Mouse (Mus musculus) embryonic fibroblast, embryonic 13.5 days (primary cell): Measurements from ENCODE around the gene Osbpl10. TPM values are rescaled to one million over a fixed set of nuclear protein-coding genes. Genes with fewer than 3 reads are reported as not detected.
A peak's percentile ranks its signal among the peaks of the same experiment; 100 is the strongest.
"Not testable (repeated sequence)": the region's sequence is repeated elsewhere in the genome, so short reads cannot be mapped to it uniquely, and the experiment has no call there.

Experiments
- H3K27ac ChIP-seq: 2 replicates; pipeline ENCODE4 v1.5.1; 2012; ENCODE audit warnings: low read length, control low read depth, inconsistent platforms; ENCODE audit not compliant: insufficient read depth
- H3K4me1 ChIP-seq: 2 replicates; pipeline ENCODE4 v1.6.1; 2011; ENCODE audit warnings: low read length; ENCODE audit not compliant: control insufficient read depth, insufficient read depth
- H3K4me3 ChIP-seq: 2 replicates; pipeline ENCODE4 v1.5.1; 2011; ENCODE audit warnings: mild to moderate bottlenecking, control low read depth, low read length; ENCODE audit not compliant: insufficient read depth
- CTCF ChIP-seq: IDR thresholded peaks from 2 replicates; pipeline ENCODE4 v1.5.1; 2011; ENCODE audit warnings: mild to moderate bottlenecking, control low read depth, low read length, moderate library complexity, borderline replicate concordance; ENCODE audit not compliant: insufficient read depth
- POLR2A ChIP-seq: IDR thresholded peaks from 2 replicates; pipeline ENCODE4 v1.6.1; 2011; ENCODE audit warnings: low read depth, mild to moderate bottlenecking, control low read depth, low read length, moderate library complexity
- polyA plus RNA-seq: library from polyadenylated mRNA; stranded (reverse); fragments of >200 nt; gene quantifications from 2 replicates; pipeline ENCODE4 v1.2.4, GENCODE M21; 2011; ENCODE audit warnings: low read depth; ENCODE audit not compliant: missing spikeins, insufficient read length

Gene Osbpl10
- polyA plus RNA-seq, 1 experiment, result 3.1 TPM

DNA sequence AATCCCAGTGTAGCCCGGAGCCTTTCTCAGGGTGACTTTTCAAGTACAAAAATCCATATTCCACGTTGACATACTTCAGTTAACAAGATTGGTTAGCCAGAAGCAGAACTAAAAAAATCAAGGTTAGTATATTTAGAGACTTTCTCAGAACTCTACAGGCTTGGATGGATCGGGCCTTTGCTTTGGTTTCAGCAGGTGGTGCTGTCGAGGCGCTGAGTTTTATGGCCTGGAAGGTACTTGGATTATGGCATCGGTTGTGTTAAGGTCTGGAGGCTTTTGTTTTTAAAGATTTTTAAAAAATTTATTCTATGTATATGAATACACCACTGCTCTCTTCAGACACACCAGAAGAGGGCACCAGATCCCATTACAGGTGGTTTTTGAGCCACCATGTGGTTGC, 32.8 kb upstream of the Osbpl10 start:
- Histone ChIP-seq H3K4me3 (no peak overlapping the region), H3K27ac (no peak overlapping the region), H3K4me1 (peaks cover 9% of the 10 kb centered on the region; the same call in 1 of the 2 replicates)
- no peak for TF ChIP-seq POLR2A

DNA sequence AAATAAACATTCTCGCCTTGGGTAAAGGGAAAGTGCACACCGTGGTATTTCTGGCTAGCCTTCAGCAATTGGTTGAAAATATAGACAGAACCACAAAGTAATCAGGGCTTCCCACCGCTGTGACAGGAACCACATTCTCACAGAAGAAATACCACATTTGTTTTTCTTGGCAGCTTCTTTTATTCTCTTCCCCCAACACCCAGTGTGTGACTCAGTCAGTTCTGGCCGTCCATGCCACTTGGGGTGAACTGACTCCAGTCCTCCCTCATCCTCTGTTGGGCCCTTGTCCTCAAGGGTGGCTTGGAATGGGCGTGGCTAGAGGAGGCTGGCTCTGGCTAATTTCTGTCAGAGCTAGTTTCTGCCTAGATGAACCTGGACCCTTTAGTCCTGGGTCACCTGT, 30.0 kb upstream of the Osbpl10 start:
- TF ChIP-seq CTCF, result no peak
- H3K4me3 ChIP-seq, result 0 out of 2 replicates have a peak overlapping the region, but pooled peaks have one; percentile 1
- peaks cover 9% of the 10 kb centered on the region; the same call in 1 of the 2 replicates for H3K4me1 ChIP-seq
- H3K27ac ChIP-seq, result 0 out of 2 replicates have a peak overlapping the region, but pooled peaks have one; percentile 3

GRCm38 (mm10) chr9:114952866-114953265, 25.5 kb upstream of the Osbpl10 start:
- no peak overlapping the region for H3K4me3 ChIP-seq

DNA sequence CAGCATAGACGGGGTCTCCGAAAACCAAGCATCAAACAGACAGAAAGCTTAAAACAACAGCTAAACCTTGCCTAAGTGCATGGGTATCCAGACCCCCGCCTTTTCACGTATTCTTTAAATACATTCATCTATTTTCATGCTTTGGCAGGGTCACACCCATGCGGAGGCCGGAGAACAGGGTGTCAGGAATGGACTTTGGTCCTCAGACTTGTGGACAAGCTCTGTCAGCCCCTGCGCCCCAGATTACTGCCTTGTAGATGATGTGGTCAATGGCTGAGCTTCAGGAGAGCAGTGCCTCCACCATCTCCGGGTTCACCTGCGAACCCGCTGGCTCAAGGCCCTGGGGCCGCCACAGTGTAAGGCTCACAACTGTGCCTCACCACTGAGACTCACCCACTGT, 23.0 kb upstream of the Osbpl10 start:
- no peaks in the 10 kb centered on the region for H3K4me1 ChIP-seq
- no peak overlapping the region for H3K27ac ChIP-seq
- TF ChIP-seq CTCF (no peak), POLR2A (no peak)
- H3K4me3 ChIP-seq, result no peak overlapping the region

More at GRCm38 (mm10) chr9:114952866-114953265, 25.5 kb upstream of the Osbpl10 start:
- H3K4me1 ChIP-seq, result peaks cover 8% of the 10 kb centered on the region; the same call in 1 of the 2 replicates
- TF ChIP-seq CTCF (no peak), POLR2A (no peak)
- no peak overlapping the region for H3K27ac ChIP-seq

- H3K4me1 ChIP-seq, result no peaks in the 10 kb centered on the region
- no peak overlapping the region for H3K27ac ChIP-seq
- TF ChIP-seq POLR2A (no peak), CTCF (no peak)
- no peak overlapping the region for H3K4me3 ChIP-seq
Measured at GRCm38 (mm10) chr9:114956945-114957344, 21.4 kb upstream of the Osbpl10 start.

- Histone ChIP-seq H3K4me1 (no peaks in the 10 kb centered on the region), H3K4me3 (no peak overlapping the region), H3K27ac (no peak overlapping the region)
- TF ChIP-seq POLR2A (no peak), CTCF (no peak)
Measured at GRCm38 (mm10) chr9:114960043-114960789, 18.2 kb upstream of the Osbpl10 start.

- TF ChIP-seq CTCF (no peak), POLR2A (no peak)
- H3K4me1 ChIP-seq, result no peaks in the 10 kb centered on the region
- H3K4me3 ChIP-seq, result no peak overlapping the region
- H3K27ac ChIP-seq, result no peak overlapping the region
Measured at GRCm38 (mm10) chr9:114960844-114961243, 17.5 kb upstream of the Osbpl10 start.

DNA sequence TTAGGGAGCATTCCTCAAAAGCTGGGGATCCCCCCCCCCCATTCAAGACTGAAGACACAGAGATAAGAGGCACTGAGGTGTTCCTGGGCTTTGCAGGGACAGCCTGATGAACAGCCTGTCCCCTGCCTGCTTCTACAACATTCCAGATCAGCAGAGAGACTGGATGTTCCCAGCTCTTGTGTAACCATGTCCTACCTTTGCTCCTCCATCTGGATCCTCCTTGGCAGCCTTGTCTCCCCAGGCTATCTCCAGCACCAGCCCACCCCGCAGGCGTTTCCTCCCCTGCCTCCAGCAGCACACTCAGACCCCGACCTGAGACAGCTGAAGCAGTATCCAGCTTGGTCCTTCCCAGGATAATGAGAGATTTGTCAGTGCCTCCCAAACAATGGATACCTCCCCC, 14.3 kb upstream of the Osbpl10 start:
- TF ChIP-seq CTCF (no peak), POLR2A (no peak)
- H3K4me1 ChIP-seq, result no peaks in the 10 kb centered on the region
- no peak overlapping the region for H3K4me3 ChIP-seq
- no peak overlapping the region for H3K27ac ChIP-seq

GRCm38 (mm10) chr9:114966286-114966685, 12.1 kb upstream of the Osbpl10 start:
- H3K4me1 ChIP-seq, H3K4me3 ChIP-seq, H3K27ac ChIP-seq: not testable (repeated sequence)

GRCm38 (mm10) chr9:114977461-114978280, 698 bp upstream of the Osbpl10 start:
- H3K27ac ChIP-seq, result no peak overlapping the region
- TF ChIP-seq POLR2A (no peak), CTCF (no peak)
- H3K4me3 ChIP-seq, result peak overlapping the region; percentile 60
- no peaks in the 10 kb centered on the region for H3K4me1 ChIP-seq
